Mouse (Mus musculus) spleen, adult 2 months (tissue): ENCODE results near the gene Spsb1.

ENCODE experiments used
- CTCF ChIP-seq: fragments of 200-500 bp; IDR thresholded peaks from 2 replicates; pipeline ENCODE4 v1.5.1; 2011; ENCODE audit warnings: mild to moderate bottlenecking, inconsistent platforms; ENCODE audit not compliant: insufficient read depth, insufficient read length, insufficient replicate concordance; ENCODE audit errors: extremely low read depth
- POLR2A ChIP-seq: fragments of 200-500 bp; IDR thresholded peaks from 2 replicates; pipeline ENCODE4 v1.6.1; 2011; ENCODE audit warnings: low read depth, low read length, inconsistent platforms

- TF ChIP-seq CTCF (no peak), POLR2A (no peak)
Measured at GRCm38 (mm10) chr4:149894300-149894699, 60.5 kb downstream of the Spsb1 start.
